Mouse (Mus musculus): Measurements from ENCODE around the gene Spr. TPM values are rescaled to one million over a fixed set of nuclear protein-coding genes. Genes with fewer than 3 reads are reported as not detected.

The Spr gene
- polyA plus RNA-seq (2017; shearing (Covaris generic)) = 55.0 TPM

DNA sequence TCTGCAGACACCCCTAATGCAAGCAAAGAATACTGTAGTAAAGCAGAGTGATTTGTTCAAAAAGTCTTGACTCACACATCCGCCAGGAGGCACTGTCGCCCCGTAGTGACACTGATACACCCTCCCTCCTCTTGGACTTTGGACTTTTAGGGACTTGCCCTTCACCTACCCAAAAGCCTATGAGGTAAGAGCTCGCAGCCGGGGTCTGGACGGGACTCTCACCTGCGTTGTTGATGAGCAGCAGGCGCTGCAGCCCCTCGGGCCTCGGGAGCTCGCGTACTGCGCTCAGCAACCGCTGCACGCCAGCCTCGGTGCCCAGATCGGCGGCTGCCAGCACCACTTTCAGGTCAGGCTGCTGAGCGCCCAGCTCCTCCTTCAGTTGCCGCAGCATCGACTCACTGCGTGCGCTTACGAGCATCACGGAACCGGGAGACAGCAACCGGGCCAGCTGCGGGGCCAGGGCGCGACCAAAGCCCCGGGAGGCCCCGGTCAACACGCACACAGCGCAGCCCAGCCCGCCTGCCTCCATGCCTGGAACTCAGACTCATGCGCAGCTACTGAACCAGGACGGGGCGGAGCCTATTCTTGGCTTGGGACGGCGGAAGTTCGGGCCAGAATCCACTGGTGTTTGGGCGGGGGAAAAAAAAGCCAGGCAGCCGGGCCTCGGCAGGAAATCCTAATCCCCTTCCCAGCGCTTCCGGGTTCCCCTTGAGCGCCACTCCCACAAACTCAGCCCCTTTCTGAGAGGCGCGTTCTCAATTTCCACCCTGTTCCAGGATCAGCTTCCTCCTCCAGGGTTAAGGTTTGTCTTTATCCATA, at the start of gene Spr:
TSS of gene Spr (minus strand) at position 550 of the 819 bp plus-strand sequence.

Other genes starting within 250 kb of the Spr start
- 43.2 TPM for gene Exoc6b, start 68.3 kb downstream of the Spr start, polyA plus RNA-seq (2017; shearing (Covaris generic))
- gene Emx1, start 49.7 kb upstream of the Spr start, polyA plus RNA-seq (2017; shearing (Covaris generic)) = not detected
- 0.34 TPM for gene Sfxn5, start 195.7 kb upstream of the Spr start, polyA plus RNA-seq (2017; shearing (Covaris generic))
- gene Rab11fip5, start 236.9 kb upstream of the Spr start, polyA plus RNA-seq (2017; shearing (Covaris generic)) = 0.34 TPM

All from activated CD4-positive, CD25-positive, alpha-beta regulatory T cell, adult 9 weeks (primary cell).